Mouse (Mus musculus) megakaryocyte, embryonic 14.5 days (primary cell): ENCODE measurements around the gene Vwf.

Experiments used
- FLI1 ChIP-seq: IDR thresholded peaks from 2 replicates; pipeline ENCODE4 v1.6.1; 2012; ENCODE audit warnings: low read length, inconsistent platforms, mixed read lengths
- GATA1 ChIP-seq: IDR thresholded peaks from 3 replicates; pipeline ENCODE4 v1.6.1; 2012; ENCODE audit warnings: mixed read lengths, low read length, inconsistent platforms, borderline replicate concordance

- TF ChIP-seq FLI1 (no peak), GATA1 (no peak)
Observed at GRCm38 (mm10) chr6:125498062-125498461, 48.5 kb upstream of the Vwf start.
